Mouse (Mus musculus) liver, adult 2 months (tissue): Measurements from ENCODE around the gene Actr2. TPM values are rescaled to one million over a fixed set of nuclear protein-coding genes. Genes with fewer than 3 reads are reported as not detected.

Experiments used
- DNase-seq: peaks from one replicate; pipeline ENCODE4 v3.0.0-alpha.2; 2011; ENCODE audit warnings: low read depth, low spot score; ENCODE audit errors: extremely low read depth
- H3K27ac ChIP-seq: fragments of 200-500 bp; replicated peaks from 2 replicates; pipeline ENCODE4 v1.5.1; 2012; ENCODE audit warnings: low read depth, mild to moderate bottlenecking, control low read depth, inconsistent platforms, low read length; ENCODE audit not compliant: insufficient read depth
- H3K27me3 ChIP-seq: fragments of 200-500 bp; 2 replicates; pipeline ENCODE4 v1.6.1; 2012; ENCODE audit warnings: mild to moderate bottlenecking, moderate library complexity, low read length, inconsistent platforms; ENCODE audit not compliant: control insufficient read depth, insufficient read depth
- H3K36me3 ChIP-seq: fragments of 200-500 bp; 2 replicates; pipeline ENCODE4 v1.6.1; 2012; ENCODE audit warnings: low read length, inconsistent platforms; ENCODE audit not compliant: control insufficient read depth, insufficient read depth
- H3K4me1 ChIP-seq: fragments of 200-500 bp; 2 replicates; pipeline ENCODE4 v1.6.1; 2011; ENCODE audit warnings: low read length; ENCODE audit not compliant: control insufficient read depth, insufficient read depth
- H3K4me3 ChIP-seq: fragments of 200-500 bp; 2 replicates; pipeline ENCODE4 v1.5.1; 2011; ENCODE audit warnings: low read depth, mild to moderate bottlenecking, control low read depth, low read length, moderate library complexity; ENCODE audit not compliant: insufficient read depth
- H3K79me2 ChIP-seq: fragments of 200-500 bp; 2 replicates; pipeline ENCODE4 v1.6.1; 2012; ENCODE audit warnings: inconsistent platforms, mild to moderate bottlenecking, low read length, moderate library complexity; ENCODE audit not compliant: control insufficient read depth, insufficient read depth
- H3K9ac ChIP-seq: fragments of 200-500 bp; 2 replicates; pipeline ENCODE4 v1.6.1; 2012; ENCODE audit warnings: low read depth, mild to moderate bottlenecking, control low read depth, inconsistent platforms, low read length
- CTCF ChIP-seq: fragments of 200-500 bp; IDR thresholded peaks from 2 replicates; pipeline ENCODE4 v1.5.1; 2011; ENCODE audit warnings: low read depth, low read length, control low read depth
- POLR2A ChIP-seq: fragments of 200-500 bp; IDR thresholded peaks from 2 replicates; pipeline ENCODE4 v1.6.1; 2011; ENCODE audit warnings: low read length, control low read depth; ENCODE audit not compliant: insufficient read depth; ENCODE audit errors: extremely low read depth
- WGBS: fragments of 180-500 bp; shearing (Covaris S2); methylation state at CpG from one replicate; pipeline ENCODE4 v1.1.7; 2018; 5-methylcytosine and 5-hydroxymethylcytosine counted together
- polyA plus RNA-seq: library from polyadenylated mRNA; depleted of rRNA; stranded (reverse); fragments of >200 nt; gene quantifications from 2 replicates; pipeline ENCODE4 v1.2.3, GENCODE M21; 2012
- total RNA-seq: library from RNA; depleted of rRNA; stranded (reverse); fragments of >200 nt; gene quantifications from 2 replicates; pipeline ENCODE4 v1.2.3, GENCODE M21; 2014

The Actr2 gene
- total and polyA plus RNA-seq, 2 experiments, result 16.6 to 67.3 TPM

- Histone ChIP-seq H3K4me1 (no peaks in the 10 kb centered on the region), H3K36me3 (no peaks in the 10 kb centered on the region), H3K27me3 (no peaks in the 10 kb centered on the region), H3K9ac (no peak overlapping the region), H3K4me3 (no peak overlapping the region), H3K79me2 (no peaks in the 10 kb centered on the region), H3K27ac (no peak overlapping the region)
- no peak for DNase-seq
- TF ChIP-seq CTCF (no peak), POLR2A (no peak)
- 91% methylated on average over 3 of the region's 3 CpGs for WGBS
Measured at GRCm38 (mm10) chr11:20045586-20045985, 67.1 kb downstream of the Actr2 start.

GRCm38 (mm10) chr11:20043256-20043655 is 69.5 kb downstream of the Actr2 start:
- Histone ChIP-seq H3K36me3 (no peaks in the 10 kb centered on the region), H3K27me3 (no peaks in the 10 kb centered on the region), H3K27ac (no peak overlapping the region), H3K4me1 (no peaks in the 10 kb centered on the region), H3K79me2 (no peaks in the 10 kb centered on the region), H3K4me3 (no peak overlapping the region), H3K9ac (no peak overlapping the region)
- DNase-seq, result no peak
- no peak for TF ChIP-seq POLR2A
- TF ChIP-seq CTCF, result no peak
- WGBS, result 92% methylated on average over 4 of the region's 4 CpGs

- no peak for DNase-seq
- 87% methylated on average over 4 of the region's 4 CpGs for WGBS
- no peak overlapping the region for H3K9ac ChIP-seq
- TF ChIP-seq POLR2A (no peak), CTCF (no peak)
- no peaks in the 10 kb centered on the region for H3K27me3 ChIP-seq
- H3K27ac ChIP-seq, result no peak overlapping the region
- H3K79me2 ChIP-seq, result no peaks in the 10 kb centered on the region
- no peak overlapping the region for H3K4me3 ChIP-seq
- no peaks in the 10 kb centered on the region for H3K4me1 ChIP-seq
- no peaks in the 10 kb centered on the region for H3K36me3 ChIP-seq
Measured at GRCm38 (mm10) chr11:20042106-20042505, 70.6 kb downstream of the Actr2 start.

GRCm38 (mm10) chr11:20041164-20041920 is 71.4 kb downstream of the Actr2 start:
- Histone ChIP-seq H3K27ac (no peak overlapping the region), H3K9ac (no peak overlapping the region), H3K27me3 (no peaks in the 10 kb centered on the region), H3K36me3 (no peaks in the 10 kb centered on the region), H3K4me3 (no peak overlapping the region), H3K4me1 (no peaks in the 10 kb centered on the region), H3K79me2 (no peaks in the 10 kb centered on the region)
- WGBS, result 55% methylated on average over 6 of the region's 6 CpGs
- no peak for DNase-seq
- TF ChIP-seq POLR2A (no peak), CTCF (no peak)

- WGBS, result 59% methylated on average over 8 of the region's 8 CpGs
- TF ChIP-seq POLR2A, result no peak
- no peak for TF ChIP-seq CTCF
- Histone ChIP-seq H3K27ac (no peak overlapping the region), H3K4me3 (no peak overlapping the region), H3K36me3 (no peaks in the 10 kb centered on the region), H3K79me2 (no peaks in the 10 kb centered on the region), H3K27me3 (no peaks in the 10 kb centered on the region), H3K4me1 (no peaks in the 10 kb centered on the region), H3K9ac (no peak overlapping the region)
- no peak for DNase-seq
Measured at GRCm38 (mm10) chr11:20038723-20039122, 74.0 kb downstream of the Actr2 start.

- H3K27me3 ChIP-seq, result no peaks in the 10 kb centered on the region
- DNase-seq, result no peak
- no peak overlapping the region for H3K27ac ChIP-seq
- H3K79me2 ChIP-seq, result no peaks in the 10 kb centered on the region
- no peak overlapping the region for H3K9ac ChIP-seq
- TF ChIP-seq CTCF (no peak), POLR2A (no peak)
- no peaks in the 10 kb centered on the region for H3K4me1 ChIP-seq
- no peaks in the 10 kb centered on the region for H3K36me3 ChIP-seq
- 94% methylated on average over 4 of the region's 4 CpGs for WGBS
- no peak overlapping the region for H3K4me3 ChIP-seq
Measured at GRCm38 (mm10) chr11:20037739-20038138, 75.0 kb downstream of the Actr2 start.
